Mouse (Mus musculus) fibroblast of lung, adult 2 months (primary cell): Measurements from ENCODE around the gene Cyp2c55.

ENCODE experiments used
- DNase-seq: peaks from one replicate; pipeline ENCODE4 v3.0.0-alpha.2; 2011; ENCODE audit warnings: low read depth

Cyp2c55 gene

DNA sequence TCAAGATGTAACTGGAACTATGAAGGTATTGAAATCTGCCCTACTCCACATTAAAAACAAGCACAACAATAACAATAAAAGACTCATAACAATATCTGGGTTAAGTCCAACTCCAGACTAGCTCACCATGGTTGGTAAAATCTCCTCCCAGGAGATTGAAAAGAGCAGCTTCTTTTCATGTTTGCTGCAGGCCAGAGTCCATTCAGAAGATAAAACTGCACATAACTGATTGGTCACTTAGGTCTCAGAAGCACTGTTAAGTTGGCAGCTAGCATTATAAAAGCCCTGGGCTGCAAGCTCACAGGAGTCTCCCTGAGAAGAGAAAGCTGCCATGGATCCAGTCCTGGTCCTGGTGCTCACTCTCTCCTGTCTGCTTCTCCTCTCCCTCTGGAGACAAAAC is at the start of gene Cyp2c55:
Gene Cyp2c55, plus strand, starts transcription at position 305 of the 400 bp plus-strand sequence.
- no peak for DNase-seq

DNA sequence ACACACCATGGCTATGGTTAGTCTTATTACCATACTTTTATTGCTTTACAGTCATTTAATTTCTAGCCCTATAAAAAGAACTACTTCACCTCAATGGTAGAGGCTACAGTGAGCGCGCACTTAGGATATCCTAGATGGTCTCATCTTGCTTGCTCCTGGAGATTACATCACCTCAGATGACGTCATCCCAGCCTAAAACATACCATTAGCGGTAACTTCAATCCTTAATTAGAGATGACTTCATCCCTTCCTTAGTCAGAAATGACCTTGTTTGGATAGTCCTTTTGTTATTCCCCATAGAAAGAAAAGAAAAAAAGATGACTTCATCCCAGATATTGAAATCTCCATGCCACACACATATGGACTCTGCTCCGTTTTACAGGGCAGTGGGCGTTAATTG is 36.1 kb upstream of the Cyp2c55 start:
- DNase-seq, result no peak

DNA sequence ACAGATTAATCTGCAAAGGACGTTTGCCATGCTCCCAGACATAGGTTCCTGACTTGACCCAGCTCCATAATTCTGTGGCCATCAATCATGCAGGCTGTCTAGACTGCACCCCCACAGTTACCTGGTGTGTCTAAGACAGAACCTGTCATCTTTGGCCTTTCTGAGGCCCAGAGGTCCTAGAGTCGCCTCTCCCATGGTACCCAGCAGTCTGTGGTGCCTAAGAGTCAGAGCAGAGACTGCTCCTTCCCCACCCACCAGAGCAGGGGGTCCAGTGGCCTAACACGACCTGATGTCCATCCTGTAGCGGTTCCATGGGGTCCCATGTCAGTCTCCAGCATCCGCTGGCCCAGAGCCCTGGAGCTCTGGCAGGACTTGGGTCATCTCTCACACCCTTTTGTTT is 34.2 kb upstream of the Cyp2c55 start:
- DNase-seq, result no peak

DNA sequence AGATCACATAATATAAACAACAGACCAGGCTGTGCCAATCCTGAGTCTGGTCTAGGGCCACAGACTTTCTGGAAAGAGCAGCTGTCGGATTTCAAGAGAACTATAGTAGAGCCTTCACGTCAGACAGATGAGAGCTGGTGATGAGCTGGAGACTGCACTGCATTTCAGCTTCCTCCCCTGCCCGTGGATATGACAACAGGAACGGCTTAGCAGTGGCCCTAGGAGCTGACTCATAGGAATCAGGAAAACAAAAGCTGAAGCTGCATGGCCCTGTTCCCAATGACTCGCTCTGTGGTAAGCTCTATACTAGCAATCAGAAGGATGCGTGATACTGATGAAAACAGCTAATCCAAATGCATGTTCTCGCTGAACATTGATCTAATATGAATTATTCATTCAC is 33.2 kb upstream of the Cyp2c55 start:
- peak; percentile 56 for DNase-seq

DNA sequence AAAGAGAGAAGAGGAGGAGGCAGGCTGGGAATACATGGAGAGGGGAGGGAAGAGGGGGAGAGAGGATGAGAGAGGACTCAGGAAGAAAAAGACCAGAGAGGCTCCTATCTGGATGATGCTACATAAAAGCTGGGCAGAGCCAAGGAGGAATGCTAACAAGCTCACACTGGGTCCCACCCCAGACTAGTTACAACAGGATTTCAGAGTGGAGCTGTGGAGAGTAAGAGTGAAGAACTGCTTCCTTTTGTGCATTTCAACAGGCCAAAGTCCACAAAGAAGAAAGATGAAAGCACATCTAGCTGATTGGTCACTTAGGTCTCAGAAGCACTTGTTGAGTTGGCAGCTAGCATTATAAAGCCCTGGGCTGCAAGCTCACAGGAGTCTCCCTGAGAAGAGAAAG is 30.6 kb upstream of the Cyp2c55 start:
- no peak for DNase-seq

DNA sequence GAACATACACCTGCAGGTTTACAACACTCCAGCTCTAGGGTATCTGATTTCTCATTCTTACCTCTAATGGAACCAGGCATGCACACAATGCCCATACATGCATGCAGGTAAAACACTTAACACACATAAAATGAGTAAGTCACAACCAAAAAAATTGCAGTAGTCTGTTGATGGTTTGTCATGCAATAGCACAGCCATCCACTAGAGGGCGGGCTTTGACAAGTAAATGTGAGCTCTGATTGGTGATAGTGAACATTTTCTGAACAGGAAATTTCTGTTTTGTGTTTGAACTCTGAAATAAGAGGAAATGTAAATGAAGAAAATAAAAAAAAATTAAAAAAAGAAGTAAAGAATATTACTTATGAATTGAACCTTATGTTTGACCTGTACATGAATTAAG is 24.9 kb upstream of the Cyp2c55 start:
- peak; percentile 23 for DNase-seq

DNA sequence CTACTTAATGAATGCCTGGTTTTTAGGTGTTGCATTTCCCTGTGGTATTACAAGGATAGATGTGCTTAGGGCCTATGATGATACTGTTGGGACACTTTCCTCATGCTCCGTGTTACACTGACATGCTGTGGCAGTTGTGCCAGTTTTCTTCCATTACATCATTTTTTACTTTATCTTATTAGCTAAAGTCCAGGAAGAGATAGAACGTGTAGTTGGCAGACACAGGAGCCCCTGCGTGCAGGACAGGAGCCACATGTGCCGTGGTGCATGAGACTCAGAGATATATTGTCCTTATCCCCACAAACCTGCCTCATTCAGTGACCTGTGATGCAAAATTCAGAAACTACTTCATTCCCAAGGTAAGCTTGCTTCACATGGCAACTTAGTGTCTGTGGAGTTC is 8.6 kb upstream of the Cyp2c55 start:
- no peak for DNase-seq

DNA sequence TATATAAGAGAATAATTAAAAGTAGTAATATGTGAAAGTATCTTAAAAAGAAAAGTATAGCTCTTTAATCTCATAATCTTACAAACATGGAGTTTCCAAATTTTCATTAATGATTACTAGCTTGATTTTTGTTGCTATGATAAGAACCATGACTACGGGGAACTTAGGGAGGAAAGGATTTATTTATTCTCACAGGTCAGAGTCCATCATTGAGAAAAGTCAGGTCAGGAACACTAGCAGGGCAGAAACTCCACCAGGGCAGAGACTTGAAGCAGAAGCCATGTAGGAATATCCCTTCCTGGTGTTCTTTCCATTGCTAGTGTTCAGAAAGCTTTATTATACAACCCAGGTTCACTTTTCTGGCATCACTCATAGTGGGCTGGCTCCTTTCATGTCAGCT is 8.1 kb upstream of the Cyp2c55 start:
- no peak for DNase-seq

DNA sequence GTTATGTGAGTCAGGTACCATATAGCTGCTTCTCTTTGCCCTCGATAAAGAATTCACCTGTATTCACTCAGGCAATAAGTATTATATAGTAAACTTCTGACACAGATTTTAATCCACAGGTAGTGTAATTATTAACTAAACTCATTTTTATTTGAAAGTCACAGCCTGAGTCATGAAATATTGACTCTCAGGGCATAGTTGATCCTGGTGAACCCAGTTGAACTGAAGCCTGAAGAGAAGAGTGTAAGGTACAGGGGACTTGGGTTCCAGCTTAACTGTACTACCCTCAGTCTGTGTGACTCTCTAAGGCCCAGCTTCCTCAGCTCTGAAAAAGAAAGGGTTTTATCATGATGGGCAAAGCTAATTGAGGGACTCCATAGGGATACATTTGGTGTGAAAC is 1.7 kb upstream of the Cyp2c55 start:
- no peak for DNase-seq

DNA sequence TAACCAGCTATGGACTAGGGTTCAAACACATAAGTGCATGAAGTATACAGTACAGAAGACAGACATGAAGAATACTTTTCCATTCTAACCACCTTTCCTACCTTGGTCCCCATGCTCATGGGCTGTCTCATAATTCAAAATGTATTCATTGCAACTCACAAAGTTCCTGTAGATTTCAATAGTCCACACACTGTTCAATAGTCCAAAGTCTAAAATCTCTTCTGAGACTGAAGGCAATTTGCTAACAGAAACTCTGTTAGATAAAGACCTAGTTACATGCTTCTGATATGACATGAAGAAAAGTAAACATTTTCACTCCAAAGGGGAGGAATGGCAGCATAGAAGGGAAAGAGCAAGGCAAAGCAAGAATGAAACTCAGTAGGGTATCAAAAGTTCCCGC is 51.1 kb downstream of the Cyp2c55 start:
- DNase-seq, result no peak

DNA sequence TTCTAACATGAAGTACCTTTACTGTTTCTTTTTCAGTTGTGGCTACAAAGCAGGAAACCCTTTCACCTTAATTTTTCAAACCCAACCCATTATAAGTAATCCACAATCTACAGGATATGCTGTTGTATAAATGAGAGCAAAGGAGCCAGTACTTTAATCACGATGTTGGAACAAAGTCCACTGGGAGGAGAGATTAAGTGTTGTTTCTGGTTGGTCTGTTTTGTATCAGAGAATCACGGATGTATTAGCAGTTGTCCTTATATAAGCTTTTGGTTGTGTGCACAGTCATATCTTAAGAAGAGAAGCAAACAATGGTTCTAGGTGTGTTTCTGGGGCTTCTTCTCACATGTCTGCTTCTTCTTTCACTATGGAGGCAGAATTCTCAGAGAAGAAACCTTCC is 53.9 kb downstream of the Cyp2c55 start, which contains the start of gene Cyp2c65:
Gene Cyp2c65, plus strand, starts transcription at position 297 of the 400 bp plus-strand sequence.
- no peak for DNase-seq
